Mouse (Mus musculus) ES-Bruce4 (cell line): Measurements from ENCODE around the gene Gmfg.

Experiments used
- CTCF ChIP-seq: IDR thresholded peaks from one replicate; pipeline ENCODE4 v1.8.1; 2011; ENCODE audit warnings: low read depth, low read length
- EP300 ChIP-seq: IDR thresholded peaks from 2 replicates; pipeline ENCODE4 v1.6.1; 2011; ENCODE audit warnings: low read depth, low read length; ENCODE audit not compliant: insufficient read depth
- POLR2A ChIP-seq: IDR thresholded peaks from one replicate; pipeline ENCODE4 v1.8.1; 2011; ENCODE audit warnings: low read length; ENCODE audit not compliant: insufficient read depth

DNA sequence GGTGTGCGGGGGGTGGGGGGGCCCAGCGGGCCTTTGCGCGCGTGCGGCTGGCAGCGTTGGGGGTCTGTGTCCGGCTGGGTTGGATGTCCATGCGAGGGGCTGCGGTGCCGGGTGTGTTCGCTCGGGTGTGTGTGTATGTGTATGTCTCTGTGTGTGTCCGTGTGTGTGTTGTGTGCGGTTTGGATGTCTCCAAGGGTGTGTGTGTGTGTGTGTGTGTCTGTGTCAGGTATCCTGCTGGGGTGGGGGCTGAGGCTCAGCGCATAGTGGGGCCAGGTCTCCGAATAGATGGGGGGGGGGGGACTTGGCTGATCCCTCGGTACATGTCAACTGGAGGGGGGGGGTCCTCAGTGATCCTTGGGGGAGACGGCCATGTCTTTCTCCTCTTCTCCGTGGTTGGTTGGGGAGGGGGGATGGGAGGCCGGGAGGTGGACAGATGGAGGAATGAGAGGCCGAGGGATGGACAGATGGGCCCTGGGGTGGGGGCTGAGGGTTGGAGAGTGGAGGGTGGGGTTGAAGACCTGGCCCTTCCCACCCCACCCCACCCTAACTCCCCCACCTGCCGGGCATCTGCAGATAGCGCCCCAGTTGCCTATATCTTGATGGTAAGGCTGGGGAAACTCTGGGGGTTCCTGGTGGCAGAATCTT, 15.2 kb downstream of the Gmfg start:
- TF ChIP-seq POLR2A (no peak), CTCF (no peak), EP300 (no peak)
